Mouse (Mus musculus) embryonic fibroblast, embryonic 13.5 days (primary cell): ENCODE results near the gene Nup107.

Source experiments
- CTCF ChIP-seq: IDR thresholded peaks from 2 replicates; pipeline ENCODE4 v1.5.1; 2011; ENCODE audit warnings: mild to moderate bottlenecking, control low read depth, low read length, moderate library complexity, borderline replicate concordance; ENCODE audit not compliant: insufficient read depth
- POLR2A ChIP-seq: IDR thresholded peaks from 2 replicates; pipeline ENCODE4 v1.6.1; 2011; ENCODE audit warnings: low read depth, mild to moderate bottlenecking, control low read depth, low read length, moderate library complexity

DNA sequence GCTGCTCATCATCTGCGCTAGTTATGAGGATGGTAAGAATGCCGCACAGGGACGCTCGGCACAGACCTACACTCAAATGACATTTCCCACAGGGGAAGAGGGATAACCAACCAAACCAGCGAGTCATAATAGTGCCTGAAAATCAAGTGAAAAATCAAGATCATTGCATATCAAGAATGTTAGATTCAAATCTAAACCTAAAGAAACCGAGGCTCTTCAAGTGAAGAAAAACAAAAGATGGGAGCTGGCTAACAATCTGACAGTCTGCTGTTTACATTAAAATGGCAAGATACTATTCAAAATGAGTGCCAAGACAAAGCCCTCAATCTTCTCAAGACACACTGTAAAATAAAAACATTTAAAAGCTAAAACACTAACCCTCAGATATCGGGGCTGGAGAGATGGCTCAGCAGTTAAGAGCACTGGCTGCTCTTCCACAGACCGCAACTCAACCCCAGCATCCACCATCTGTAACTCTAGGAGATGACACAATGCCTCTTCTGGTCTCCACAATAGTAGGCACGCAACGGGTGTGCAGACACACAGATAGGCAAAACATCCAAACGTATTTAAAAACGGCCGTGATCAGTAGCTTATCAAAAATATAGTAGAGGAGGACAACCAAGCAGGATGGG lies 8.6 kb downstream of the Nup107 start:
- TF ChIP-seq CTCF (no peak), POLR2A (no peak)
